Mouse (Mus musculus): Measurements from ENCODE around the gene Evi2. TPM values are rescaled to one million over a fixed set of nuclear protein-coding genes. Genes with fewer than 3 reads are reported as not detected.

The Evi2 gene
- polyA plus RNA-seq, 1 experiment = 0.16 TPM

DNA sequence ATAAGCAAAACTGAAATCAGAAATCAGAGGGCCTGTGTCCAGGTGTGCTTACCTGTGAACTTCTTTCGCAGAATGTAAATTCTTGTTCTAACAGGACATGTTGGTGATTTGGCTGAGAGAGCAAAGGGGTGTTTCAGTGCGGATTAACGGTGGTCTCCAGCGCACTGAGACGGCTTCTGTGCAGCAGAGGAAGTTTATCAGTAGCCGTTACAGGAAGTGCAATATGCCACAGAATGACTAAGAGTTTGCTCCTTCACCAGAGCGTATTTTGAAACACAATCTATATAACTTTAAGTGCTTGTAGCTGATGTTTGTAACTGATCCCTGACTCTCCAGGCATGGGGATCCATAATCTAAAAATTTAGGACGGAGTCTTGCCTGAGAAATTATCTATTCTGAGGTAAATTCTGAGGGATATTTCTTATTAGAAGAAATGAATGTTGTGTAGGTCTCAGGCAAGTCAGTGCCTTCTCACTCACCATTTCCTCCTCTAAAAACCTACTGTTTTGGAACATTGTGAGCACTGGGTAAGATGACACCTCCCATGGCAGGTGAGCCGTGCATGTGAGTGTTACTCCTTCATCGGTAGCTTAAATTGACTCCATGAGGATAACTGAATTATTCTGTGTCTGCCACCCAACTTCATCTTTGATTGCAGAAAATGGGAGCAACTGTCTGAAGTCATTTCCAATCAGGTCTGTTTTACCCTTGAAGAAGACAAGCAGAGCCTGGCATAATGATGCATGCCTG lies 6.7 kb downstream of the Evi2 start, which contains the start of gene Evi2b:
Evi2b (minus strand) TSS at position 203 of the 750 bp plus-strand sequence.
- H3K4me3 ChIP-seq (replicated peaks; ENCODE audit: insufficient read depth, low read depth, low read length) = no peak within 1 kb of the TSS
- 91% methylated on average over 10 of the region's 10 CpGs for WGBS

DNA sequence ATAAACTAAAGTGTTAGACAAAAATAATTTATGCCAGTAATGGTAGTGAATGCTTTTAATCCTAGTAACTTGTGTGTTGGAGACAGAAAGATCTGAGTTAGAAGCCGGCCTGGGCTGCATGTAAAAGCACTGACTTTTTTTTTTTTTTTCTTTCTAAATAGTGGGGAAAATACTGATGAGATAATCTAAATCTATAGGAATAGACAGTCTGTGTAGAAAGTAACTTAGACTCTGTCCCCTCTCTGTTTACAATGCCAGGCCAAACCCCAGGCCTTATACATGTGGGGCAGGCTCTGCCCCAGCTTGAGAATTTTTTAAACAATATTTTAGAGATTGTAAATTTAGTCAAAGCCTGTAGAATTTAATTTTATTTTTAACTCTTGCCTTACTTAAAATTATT lies 7.4 kb downstream of the Evi2 start:
- TF ChIP-seq CTCF (IDR thresholded peaks at IDR 0.05; ENCODE audit: borderline replicate concordance, insufficient read depth, low read depth, low read length) (no peak), POLR2A (IDR thresholded peaks at IDR 0.05; ENCODE audit: borderline replicate concordance, insufficient read depth, low read length) (no peak)
- no peak for DNase-seq
- no peaks in the 10 kb centered on the region for H3K27me3 ChIP-seq (ENCODE audit: control insufficient read depth, insufficient read depth, low read length)
- no peak overlapping the region for H3K27ac ChIP-seq (ENCODE audit: insufficient read depth, low read length)
- H3K4me1 ChIP-seq (ENCODE audit: control insufficient read depth, insufficient read depth, low read length) = 0 out of 2 replicates have a peak, but pooled peaks cover 2% of the 10 kb centered on the region
- H3K4me3 ChIP-seq (replicated peaks; ENCODE audit: insufficient read depth, low read depth, low read length) = no peak overlapping the region
- WGBS = 92% methylated on average over 1 of the region's 1 CpGs

More for the DNA sequence above, 6.7 kb downstream of the Evi2 start, which contains the start of gene Evi2b:
- DNase-seq = no peak
- TF ChIP-seq CTCF (IDR thresholded peaks at IDR 0.05; ENCODE audit: borderline replicate concordance, insufficient read depth, low read depth, low read length) (no peak), POLR2A (IDR thresholded peaks at IDR 0.05; ENCODE audit: borderline replicate concordance, insufficient read depth, low read length) (no peak)
- Histone ChIP-seq H3K4me1 (ENCODE audit: control insufficient read depth, insufficient read depth, low read length) (0 out of 2 replicates have a peak, but pooled peaks cover 2% of the 10 kb centered on the region), H3K27ac (ENCODE audit: insufficient read depth, low read length) (no peak within 1 kb of the TSS), H3K27me3 (ENCODE audit: control insufficient read depth, insufficient read depth, low read length) (no peaks in the 10 kb centered on the region)

DNA sequence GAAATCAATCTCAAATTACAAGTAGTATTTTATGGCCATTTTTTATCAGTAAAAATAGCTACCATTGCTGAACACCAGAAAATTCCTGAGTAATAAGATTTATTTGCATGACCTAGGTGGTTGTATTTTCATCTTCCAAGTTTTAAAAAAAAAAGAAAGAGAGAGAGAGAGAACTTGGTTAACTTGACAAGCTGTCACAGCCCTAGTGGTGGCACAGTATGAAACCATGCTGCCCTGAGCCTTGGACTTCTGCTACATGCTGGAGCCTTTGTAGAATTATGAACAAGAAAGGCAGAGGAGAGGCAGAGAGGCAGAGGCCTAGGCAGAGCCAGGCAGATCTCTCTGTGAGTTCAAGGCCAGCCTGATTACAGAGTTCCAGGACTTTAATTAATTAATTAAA lies 8.5 kb downstream of the Evi2 start:
- no peak overlapping the region for H3K27ac ChIP-seq (ENCODE audit: insufficient read depth, low read length)
- no peaks in the 10 kb centered on the region for H3K27me3 ChIP-seq (ENCODE audit: control insufficient read depth, insufficient read depth, low read length)
- H3K4me3 ChIP-seq (replicated peaks; ENCODE audit: insufficient read depth, low read depth, low read length) = no peak overlapping the region
- no peak for DNase-seq
- no peaks in the 10 kb centered on the region for H3K4me1 ChIP-seq (ENCODE audit: control insufficient read depth, insufficient read depth, low read length)
- TF ChIP-seq POLR2A (IDR thresholded peaks at IDR 0.05; ENCODE audit: borderline replicate concordance, insufficient read depth, low read length) (no peak), CTCF (IDR thresholded peaks at IDR 0.05; ENCODE audit: borderline replicate concordance, insufficient read depth, low read depth, low read length) (no peak)

DNA sequence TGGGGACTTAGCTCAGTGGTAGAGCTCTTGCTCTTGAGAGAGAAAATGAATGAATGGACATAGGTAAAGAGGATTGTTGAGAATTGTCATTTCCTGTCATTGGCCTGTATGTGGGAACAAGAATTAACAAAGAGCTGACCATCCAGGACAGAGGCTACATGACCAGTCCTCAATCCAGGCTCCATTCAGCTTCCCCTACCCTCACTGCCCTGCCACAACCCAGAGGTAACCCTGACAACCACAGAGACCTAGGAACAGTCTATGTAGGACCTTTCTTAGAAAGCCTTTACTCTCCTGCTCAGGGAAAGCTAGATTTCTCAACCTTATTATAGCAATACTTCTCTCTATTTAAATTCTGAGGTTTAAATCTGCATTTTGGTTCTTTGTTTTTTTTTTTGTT lies 9.6 kb downstream of the Evi2 start:
- TF ChIP-seq POLR2A (IDR thresholded peaks at IDR 0.05; ENCODE audit: borderline replicate concordance, insufficient read depth, low read length) (no peak), CTCF (IDR thresholded peaks at IDR 0.05; ENCODE audit: borderline replicate concordance, insufficient read depth, low read depth, low read length) (no peak)
- Histone ChIP-seq H3K27me3 (ENCODE audit: control insufficient read depth, insufficient read depth, low read length) (no peaks in the 10 kb centered on the region), H3K4me1 (ENCODE audit: control insufficient read depth, insufficient read depth, low read length) (no peaks in the 10 kb centered on the region), H3K4me3 (replicated peaks; ENCODE audit: insufficient read depth, low read depth, low read length) (no peak overlapping the region), H3K27ac (ENCODE audit: insufficient read depth, low read length) (no peak overlapping the region)
- DNase-seq = no peak

DNA sequence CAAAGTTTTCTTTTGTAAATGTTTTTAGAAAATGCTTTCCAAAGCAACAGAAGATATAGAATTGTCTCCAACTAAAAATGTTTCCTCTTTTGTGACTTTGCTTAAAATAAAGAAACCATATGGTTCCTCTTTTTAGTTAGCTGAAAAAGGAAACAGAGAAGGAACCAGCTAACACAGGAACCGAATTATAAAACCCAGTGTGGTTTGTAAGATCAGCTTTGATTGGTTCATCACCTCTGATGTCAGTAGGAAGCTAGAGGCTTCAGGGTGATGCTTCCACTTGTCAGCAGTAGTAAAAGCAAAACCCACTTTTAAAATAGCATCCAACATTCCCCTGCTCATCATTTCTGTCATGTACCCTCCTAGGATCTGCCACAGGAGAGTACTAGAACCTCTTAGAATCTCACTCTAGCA lies 10.5 kb downstream of the Evi2 start:
- no peak for DNase-seq
- no peak overlapping the region for H3K4me3 ChIP-seq (replicated peaks; ENCODE audit: insufficient read depth, low read depth, low read length)
- WGBS = 67% methylated on average over 1 of the region's 1 CpGs
- no peak for TF ChIP-seq POLR2A (IDR thresholded peaks at IDR 0.05; ENCODE audit: borderline replicate concordance, insufficient read depth, low read length)
- TF ChIP-seq CTCF (IDR thresholded peaks at IDR 0.05; ENCODE audit: borderline replicate concordance, insufficient read depth, low read depth, low read length) = no peak
- H3K27me3 ChIP-seq (ENCODE audit: control insufficient read depth, insufficient read depth, low read length) = no peaks in the 10 kb centered on the region
- peaks cover 7% of the 10 kb centered on the region for H3K4me1 ChIP-seq (ENCODE audit: control insufficient read depth, insufficient read depth, low read length)
- no peak overlapping the region for H3K27ac ChIP-seq (ENCODE audit: insufficient read depth, low read length)

DNA sequence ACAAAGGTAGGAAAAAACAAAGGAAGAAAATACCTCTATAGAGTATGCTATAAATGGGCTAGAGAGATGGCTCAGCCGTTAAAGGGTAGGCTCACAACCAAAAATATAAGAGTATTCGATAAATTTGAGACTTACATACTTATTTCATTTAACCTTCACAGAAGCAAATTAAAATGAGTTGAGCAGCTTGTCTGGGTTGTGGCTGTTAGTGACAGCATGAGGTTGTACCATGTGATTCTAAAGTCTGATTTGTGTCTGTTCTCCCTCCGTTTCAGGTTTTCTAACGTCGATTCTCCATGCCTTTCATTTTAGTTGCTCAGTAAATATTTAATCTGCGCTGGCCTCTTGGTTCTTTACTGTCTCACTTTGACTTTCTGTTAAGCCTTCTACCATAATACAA lies 11.1 kb downstream of the Evi2 start:
- Histone ChIP-seq H3K4me3 (replicated peaks; ENCODE audit: insufficient read depth, low read depth, low read length) (no peak overlapping the region), H3K27me3 (ENCODE audit: control insufficient read depth, insufficient read depth, low read length) (no peaks in the 10 kb centered on the region), H3K4me1 (ENCODE audit: control insufficient read depth, insufficient read depth, low read length) (peaks cover 7% of the 10 kb centered on the region), H3K27ac (ENCODE audit: insufficient read depth, low read length) (no peak overlapping the region)
- TF ChIP-seq POLR2A (IDR thresholded peaks at IDR 0.05; ENCODE audit: borderline replicate concordance, insufficient read depth, low read length) (no peak), CTCF (IDR thresholded peaks at IDR 0.05; ENCODE audit: borderline replicate concordance, insufficient read depth, low read depth, low read length) (no peak)
- DNase-seq = no peak
- WGBS = 83% methylated on average over 6 of the region's 6 CpGs

DNA sequence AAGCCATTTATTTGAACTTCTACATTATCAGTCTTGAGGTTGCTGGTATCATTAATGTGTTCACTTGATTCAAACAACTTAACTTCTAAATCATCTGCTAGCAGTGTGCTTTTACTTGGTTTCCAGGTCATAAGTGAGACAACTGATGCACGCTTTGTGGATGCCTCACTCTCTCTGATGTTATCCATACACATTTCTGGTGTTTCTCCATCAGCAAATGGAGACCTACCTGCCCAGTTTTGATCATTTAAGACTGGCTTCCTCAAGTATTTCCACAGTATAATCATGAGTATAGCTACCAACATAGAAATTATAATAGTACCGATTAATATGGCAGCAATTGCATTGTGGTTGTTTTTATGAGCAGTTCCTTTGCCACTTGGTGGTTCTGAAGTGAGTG lies 14.6 kb downstream of the Evi2 start:
- TF ChIP-seq POLR2A (IDR thresholded peaks at IDR 0.05; ENCODE audit: borderline replicate concordance, insufficient read depth, low read length) = no peak
- no peak for DNase-seq
- 100% methylated on average over 2 of the region's 2 CpGs for WGBS
- H3K4me1 ChIP-seq (ENCODE audit: control insufficient read depth, insufficient read depth, low read length) = peaks cover 7% of the 10 kb centered on the region
- no peak overlapping the region for H3K4me3 ChIP-seq (replicated peaks; ENCODE audit: insufficient read depth, low read depth, low read length)
- H3K27ac ChIP-seq (ENCODE audit: insufficient read depth, low read length) = no peak overlapping the region
- no peaks in the 10 kb centered on the region for H3K27me3 ChIP-seq (ENCODE audit: control insufficient read depth, insufficient read depth, low read length)

DNA sequence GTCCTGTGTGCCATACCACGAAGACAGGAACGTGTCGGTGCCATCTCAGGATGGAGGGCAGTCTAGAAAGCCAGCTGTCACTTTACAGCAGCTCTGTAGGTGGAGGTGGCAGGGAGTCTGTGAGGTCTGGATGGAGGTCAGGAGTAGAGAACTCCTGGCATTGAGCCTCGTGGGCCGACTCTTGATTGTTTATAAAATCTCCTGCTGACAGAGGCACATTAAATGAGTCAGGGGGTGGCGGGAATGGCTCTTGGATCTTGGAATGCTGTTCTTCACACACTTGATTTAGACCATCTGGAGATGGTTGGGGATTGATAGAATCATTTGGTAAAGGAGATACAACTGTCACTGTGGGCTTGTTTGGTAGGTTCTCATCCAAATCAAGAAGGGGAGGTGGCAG lies 15.1 kb downstream of the Evi2 start:
- H3K4me1 ChIP-seq (ENCODE audit: control insufficient read depth, insufficient read depth, low read length) = peaks cover 7% of the 10 kb centered on the region
- H3K4me3 ChIP-seq (replicated peaks; ENCODE audit: insufficient read depth, low read depth, low read length) = no peak overlapping the region
- no peaks in the 10 kb centered on the region for H3K27me3 ChIP-seq (ENCODE audit: control insufficient read depth, insufficient read depth, low read length)
- no peak overlapping the region for H3K27ac ChIP-seq (ENCODE audit: insufficient read depth, low read length)
- no peak for TF ChIP-seq CTCF (IDR thresholded peaks at IDR 0.05; ENCODE audit: borderline replicate concordance, insufficient read depth, low read depth, low read length)
- no peak for TF ChIP-seq POLR2A (IDR thresholded peaks at IDR 0.05; ENCODE audit: borderline replicate concordance, insufficient read depth, low read length)
- WGBS = 13% methylated on average over 6 of the region's 6 CpGs
- DNase-seq = peak in 1 of 2 experiments; percentile 18

Data from cerebellum, adult 2 months (tissue).